9 mouse cellular contexts compared by ENCODE assay signal in genomic region chr6:108235680-108236123, GRCm38 (mm10). TPM values are rescaled to one million over a fixed set of nuclear protein-coding genes. Genes with fewer than 3 reads are reported as not detected.
DNase-seq lines count a peak whose midpoint lies in the region; ATAC-seq lines count a peak whose summit lies in the region.
"Had no signal": no experiment of that assay in that cellular context is flagged by ENCODE, and none has a peak within 500 bp of the region (broad histone marks: within the 10 kb centered on the region; RNA-seq: fewer than 3 reads in every experiment).

No protein-coding gene starts in this region.

- peak; percentile 51 for DNase-seq in adrenal gland, postnatal 14 days
- DNase-seq in adrenal gland, adult 8-10 months = no peak
- peak; percentile 57 for DNase-seq in embryo, embryonic 11 days
- DNase-seq in heart, postnatal 10 days = peak; percentile 43 to 53
- DNase-seq in retina, embryonic 14.5 days (ENCODE audit: low spot score) = no peak
- no peak for DNase-seq in cerebellum, adult 18-20 months
- DNase-seq in testis, postnatal 10 days (ENCODE audit: low spot score) = no peak

- no peaks in the 10 kb centered on the region for H3K9me3 ChIP-seq in limb, embryonic 12.5 days

- 10% methylated on average over 13 of the region's 13 CpGs for WGBS in limb, embryonic 12.5 days

- no peaks in the 10 kb centered on the region for H3K27me3 ChIP-seq in limb, embryonic 12.5 days

- peak overlapping the region; percentile 68 for H3K27ac ChIP-seq in limb, embryonic 12.5 days

- intact Hi-C loops in heart, postnatal 10 days (cut with DNase I) = loop anchor here (5.0 kb wide), 1 partner anchor 92 kb away; no protein-coding TSS in a partner anchor

- no peak overlapping the region for H3K4me3 ChIP-seq in limb, embryonic 12.5 days (replicated peaks)
- H3K4me3 ChIP-seq: myocyte had no signal

- no peaks in the 10 kb centered on the region for H3K36me3 ChIP-seq in limb, embryonic 12.5 days

- peaks cover 77% of the 10 kb centered on the region for H3K4me1 ChIP-seq in limb, embryonic 12.5 days (replicated peaks)

- H3K4me2 ChIP-seq in limb, embryonic 12.5 days = peak overlapping the region; percentile 35

- ATAC-seq in limb, embryonic 12.5 days (ENCODE audit: insufficient number of reproducible peaks, insufficient read depth, low FRiP score, low TSS enrichment, low read depth) = no peak

- no peak overlapping the region for H3K9ac ChIP-seq in limb, embryonic 12.5 days (replicated peaks)

RNA-seq across cellular contexts. Expression of gene Itpr1, which starts 22.8 kb away (rescaled TPM):
- 121 and 125 TPM in 2 replicates for total RNA-seq in adrenal gland, postnatal 14 days (2021)
- total RNA-seq in adrenal gland, adult 8-10 months (2022) = 100 to 1,000 TPM; 131 to 220 (median 161) TPM
- 10 to 100 TPM; 66.2 TPM for total RNA-seq in heart, postnatal 10 days (2021)
- 10.4 and 11.1 TPM in 2 replicates for polyA plus RNA-seq in limb, embryonic 12.5 days (2016; fragmentation: Nextera tagmentation; extraction: Ambion mirVana)

RNA-seq across cellular contexts. Expression of gene Sumf1, which starts 50.3 kb away (rescaled TPM):
- total RNA-seq in adrenal gland, postnatal 14 days (2021) = 26.6 and 28.1 TPM in 2 replicates
- total RNA-seq in adrenal gland, adult 8-10 months (2022) = 10 to 100 TPM; 50.4 to 58.0 (median 51.8) TPM
- 10 to 100 TPM; 19.9 to 21.6 TPM for total RNA-seq in heart, postnatal 10 days (2021)
- 18.4 and 18.9 TPM in 2 replicates for polyA plus RNA-seq in limb, embryonic 12.5 days (2016; fragmentation: Nextera tagmentation; extraction: Ambion mirVana)

Comparison
In these comparisons a context has a peak if more than half of its experiments do, and no peak if none do; other contexts are left out.
1. DNase-seq: peak in adrenal gland, postnatal 14 days (single experiment), embryo, embryonic 11 days (single experiment) and heart, postnatal 10 days (2 of 2); none in adrenal gland, adult 8-10 months (single experiment), retina, embryonic 14.5 days (single experiment), cerebellum, adult 18-20 months (0 of 2) and testis, postnatal 10 days (single experiment).